Mouse (Mus musculus): ENCODE measurements around the gene Gls2. TPM values are rescaled to one million over a fixed set of nuclear protein-coding genes. Genes with fewer than 3 reads are reported as not detected.

Gene Gls2
- polyA plus RNA-seq, 1 experiment from 2014 or later, result 2.8 TPM

Other genes starting within 250 kb of the Gls2 start
- 0.17 TPM in 1 of 2 replicates, not detected in the other for gene Hsd17b6, start 186.8 kb upstream of the Gls2 start, polyA plus RNA-seq (2016; fragmentation: Nextera tagmentation; extraction: Ambion mirVana)
- 88.9 and 93.3 TPM in 2 replicates for gene Prim1, start 179.3 kb upstream of the Gls2 start, polyA plus RNA-seq (2016; fragmentation: Nextera tagmentation; extraction: Ambion mirVana)
- 666 and 682 TPM in 2 replicates for gene Naca, start 158.9 kb upstream of the Gls2 start, polyA plus RNA-seq (2016; fragmentation: Nextera tagmentation; extraction: Ambion mirVana)
- gene Ptges3, start 135.5 kb upstream of the Gls2 start, polyA plus RNA-seq (2016; fragmentation: Nextera tagmentation; extraction: Ambion mirVana), result 406 and 407 TPM in 2 replicates
- 2,130 and 2,180 TPM in 2 replicates for gene Atp5b, start 111.2 kb upstream of the Gls2 start, polyA plus RNA-seq (2016; fragmentation: Nextera tagmentation; extraction: Ambion mirVana)
- 8.0 and 8.6 TPM in 2 replicates for gene Baz2a, start 102.9 kb upstream of the Gls2 start, polyA plus RNA-seq (2016; fragmentation: Nextera tagmentation; extraction: Ambion mirVana)
- gene Rbms2, start 14.2 kb upstream of the Gls2 start, polyA plus RNA-seq (2016; fragmentation: Nextera tagmentation; extraction: Ambion mirVana), result 8.7 and 10.1 TPM in 2 replicates
- gene Spryd4, start 17.4 kb downstream of the Gls2 start, polyA plus RNA-seq (2016; fragmentation: Nextera tagmentation; extraction: Ambion mirVana), result 24.1 and 25.1 TPM in 2 replicates
- not detected in 2 replicates for gene Mip, start 31.4 kb downstream of the Gls2 start, polyA plus RNA-seq (2016; fragmentation: Nextera tagmentation; extraction: Ambion mirVana)
- gene Timeless, start 37.6 kb downstream of the Gls2 start, polyA plus RNA-seq (2016; fragmentation: Nextera tagmentation; extraction: Ambion mirVana), result 45.2 and 46.5 TPM in 2 replicates
- 0.31 and 0.51 TPM in 2 replicates for gene Apon, start 59.6 kb downstream of the Gls2 start, polyA plus RNA-seq (2016; fragmentation: Nextera tagmentation; extraction: Ambion mirVana)
- 27.2 and 28.2 TPM in 2 replicates for gene Apof, start 74.2 kb downstream of the Gls2 start, polyA plus RNA-seq (2016; fragmentation: Nextera tagmentation; extraction: Ambion mirVana)
- gene Stat2, start 76.1 kb downstream of the Gls2 start, polyA plus RNA-seq (2016; fragmentation: Nextera tagmentation; extraction: Ambion mirVana), result 8.4 and 8.8 TPM in 2 replicates
- gene Il23a, start 104.3 kb downstream of the Gls2 start, polyA plus RNA-seq (2016; fragmentation: Nextera tagmentation; extraction: Ambion mirVana), result not detected in 2 replicates
- gene Pan2, start 108.9 kb downstream of the Gls2 start, polyA plus RNA-seq (2016; fragmentation: Nextera tagmentation; extraction: Ambion mirVana), result 17.9 and 18.3 TPM in 2 replicates
- gene Cnpy2, start 128.0 kb downstream of the Gls2 start, polyA plus RNA-seq (2016; fragmentation: Nextera tagmentation; extraction: Ambion mirVana), result 107 and 114 TPM in 2 replicates
- 183 and 187 TPM in 2 replicates for gene Cs, start 143.3 kb downstream of the Gls2 start, polyA plus RNA-seq (2016; fragmentation: Nextera tagmentation; extraction: Ambion mirVana)
- gene Coq10a, start 174.5 kb downstream of the Gls2 start, polyA plus RNA-seq (2016; fragmentation: Nextera tagmentation; extraction: Ambion mirVana), result 8.7 and 8.9 TPM in 2 replicates
- 9.3 TPM in 2 replicates for gene Ankrd52, start 182.7 kb downstream of the Gls2 start, polyA plus RNA-seq (2016; fragmentation: Nextera tagmentation; extraction: Ambion mirVana)
- 22.7 and 23.0 TPM in 2 replicates for gene Slc39a5, start 206.8 kb downstream of the Gls2 start, polyA plus RNA-seq (2016; fragmentation: Nextera tagmentation; extraction: Ambion mirVana)
- 64.1 and 66.1 TPM in 2 replicates for gene Nabp2, start 217.0 kb downstream of the Gls2 start, polyA plus RNA-seq (2016; fragmentation: Nextera tagmentation; extraction: Ambion mirVana)
- gene Rnf41, start 217.2 kb downstream of the Gls2 start, polyA plus RNA-seq (2016; fragmentation: Nextera tagmentation; extraction: Ambion mirVana), result 14.2 and 14.8 TPM in 2 replicates

All from liver, embryonic 12.5 days (tissue).